Mouse (Mus musculus) ES-E14 (cell line): Measurements from ENCODE around the gene Hist1h2bj. TPM values are rescaled to one million over a fixed set of nuclear protein-coding genes. Genes with fewer than 3 reads are reported as not detected.

ENCODE experiments used
- DNase-seq: peaks from one replicate; pipeline ENCODE4 v3.0.0-alpha.2; 2013; ENCODE audit warnings: low read depth, low spot score
- H3K27ac ChIP-seq: 2 replicates; pipeline ENCODE4 v1.5.1; 2012; ENCODE audit warnings: low read depth, mild to moderate bottlenecking, low read length, moderate library complexity, mixed read lengths; ENCODE audit not compliant: poor library complexity, insufficient read depth, severe bottlenecking
- H3K36me3 ChIP-seq: 2 replicates; pipeline ENCODE4 v1.6.1; 2012; ENCODE audit warnings: mild to moderate bottlenecking, low read length, moderate library complexity, mixed read lengths; ENCODE audit not compliant: control insufficient read depth, poor library complexity, insufficient read depth, severe bottlenecking
- H3K4me1 ChIP-seq, 2 experiments: fragments of 150-350 bp in 1 of 2; sonication (generic) in 1 of 2; 2 replicates each; pipeline ENCODE4 v1.6.1; 2012; ENCODE audit warnings: low read length in 2 of 2, mild to moderate bottlenecking in 1 of 2, mixed read lengths in 1 of 2; ENCODE audit not compliant: control insufficient read depth in 2 of 2, insufficient read depth in 2 of 2, poor library complexity in 1 of 2
- H3K4me3 ChIP-seq, 2 experiments: fragments of 150-350 bp in 1 of 2; sonication (generic) in 1 of 2; 2 replicates each; pipeline ENCODE4 v1.5.1; 2012; ENCODE audit warnings: low read length in 2 of 2, low read depth in 1 of 2, mild to moderate bottlenecking in 1 of 2, mixed read lengths in 1 of 2; ENCODE audit not compliant: insufficient read depth in 1 of 2, poor library complexity in 1 of 2, severe bottlenecking in 1 of 2
- H3K9ac ChIP-seq: 2 replicates; pipeline ENCODE4 v1.6.1; 2012; ENCODE audit warnings: low read depth, mild to moderate bottlenecking, low read length, mixed read lengths; ENCODE audit not compliant: poor library complexity, insufficient read depth, severe bottlenecking
- H3K9me3 ChIP-seq: fragments of 150-350 bp; sonication (generic); 2 replicates; pipeline ENCODE4 v1.6.1; 2012; ENCODE audit warnings: low read depth, mild to moderate bottlenecking, low read length; ENCODE audit not compliant: control insufficient read depth, insufficient read depth
- CHD2 ChIP-seq: IDR thresholded peaks from 2 replicates; pipeline ENCODE4 v1.6.1; 2014; ENCODE audit warnings: mild to moderate bottlenecking, low read depth, low read length, inconsistent platforms
- HCFC1 ChIP-seq: IDR thresholded peaks from 2 replicates; pipeline ENCODE4 v1.6.1; 2012; ENCODE audit warnings: low read length, inconsistent platforms, borderline replicate concordance; ENCODE audit not compliant: insufficient read depth
- MAFK ChIP-seq: IDR thresholded peaks from 2 replicates; pipeline ENCODE4 v1.6.1; 2014; ENCODE audit warnings: mild to moderate bottlenecking, low read depth, low read length, inconsistent platforms; ENCODE audit not compliant: insufficient read depth
- ZC3H11A ChIP-seq: IDR thresholded peaks from 2 replicates; pipeline ENCODE4 v1.6.1; 2012; ENCODE audit warnings: low read depth, mild to moderate bottlenecking, inconsistent platforms, low read length, borderline replicate concordance
- ZNF384 ChIP-seq: IDR thresholded peaks from 2 replicates; pipeline ENCODE4 v1.6.1; 2012; ENCODE audit warnings: low read depth, low read length, inconsistent platforms
- in situ Hi-C, 2 experiments: fragments of 600-800 bp; cut with MboI; formaldehyde crosslinking; loops; one replicate each; pipeline ENCODE4 v1.15.1; 2025; ENCODE audit warnings: low sequenced_read_pairs in 2 of 2, inconsistent platforms in 1 of 2; ENCODE audit not compliant: unreplicated experiment in 2 of 2
- total RNA-seq: library from RNA; depleted of rRNA; stranded (reverse); fragments of 300-350 nt; gene quantifications from 2 replicates; pipeline ENCODE4 v1.2.3, GENCODE M21; 2012

The Hist1h2bj gene
- total RNA-seq, 1 experiment: 1,735 TPM

GRCm38 (mm10) chr13:22006334-22007120 lies 36.5 kb upstream of the Hist1h2bj start:
- H3K4me1 ChIP-seq: no peaks in the 10 kb centered on the region
- peak overlapping the region; percentile 69 to 74 for H3K4me3 ChIP-seq
- H3K9me3 ChIP-seq: no peaks in the 10 kb centered on the region
- no peak for TF ChIP-seq CHD2
- no peak for TF ChIP-seq HCFC1
- TF ChIP-seq ZNF384: no peak
- no peak for TF ChIP-seq ZC3H11A
- no peak for TF ChIP-seq MAFK
- in situ Hi-C loops: loop anchor here in 1 of 2 experiments (5.0 to 25.0 kb wide), 2 partner anchors 34 to 744 kb away; no protein-coding TSS in a partner anchor
- no peak for DNase-seq
- peak overlapping the region; percentile 48 for H3K9ac ChIP-seq
- H3K27ac ChIP-seq: no peak overlapping the region
- H3K36me3 ChIP-seq: no peaks in the 10 kb centered on the region

GRCm38 (mm10) chr13:22007121-22007510 lies 35.9 kb upstream of the Hist1h2bj start:
- H3K4me3 ChIP-seq: peak overlapping the region; percentile 69 to 74
- in situ Hi-C loops: loop anchor here in 1 of 2 experiments (5.0 to 25.0 kb wide), 2 partner anchors 35 to 745 kb away; no protein-coding TSS in a partner anchor
- TF ChIP-seq HCFC1 (no peak), CHD2 (no peak), ZNF384 (no peak), MAFK (no peak), ZC3H11A (no peak)
- H3K36me3 ChIP-seq: no peaks in the 10 kb centered on the region
- peak overlapping the region; percentile 48; the same call in 1 of the 2 replicates for H3K9ac ChIP-seq
- no peak overlapping the region for H3K27ac ChIP-seq
- no peaks in the 10 kb centered on the region for H3K9me3 ChIP-seq
- no peaks in the 10 kb centered on the region for H3K4me1 ChIP-seq
- DNase-seq: no peak

- Histone ChIP-seq H3K9ac (no peak overlapping the region), H3K4me3 (no peak overlapping the region), H3K27ac (no peak overlapping the region), H3K9me3 (no peaks in the 10 kb centered on the region), H3K36me3 (no peaks in the 10 kb centered on the region), H3K4me1 (no peaks in the 10 kb centered on the region)
- no peak for DNase-seq
- in situ Hi-C loops: loop anchor here in 1 of 2 experiments (5.0 to 25.0 kb wide), 2 partner anchors 36 to 746 kb away; no protein-coding TSS in a partner anchor
- no peak for TF ChIP-seq MAFK
Measured at GRCm38 (mm10) chr13:22007872-22008271, 35.1 kb upstream of the Hist1h2bj start.

- H3K9me3 ChIP-seq: no peaks in the 10 kb centered on the region
- no peak overlapping the region for H3K4me3 ChIP-seq
- no peak overlapping the region for H3K27ac ChIP-seq
- no peak for TF ChIP-seq MAFK
- no peak for TF ChIP-seq CHD2
- no peak for TF ChIP-seq ZNF384
- no peak for TF ChIP-seq ZC3H11A
- no peak for TF ChIP-seq HCFC1
- in situ Hi-C loops: loop anchor here in 1 of 2 experiments (5.0 to 25.0 kb wide), 2 partner anchors 36 to 746 kb away; no protein-coding TSS in a partner anchor
- DNase-seq: no peak
- no peak overlapping the region for H3K9ac ChIP-seq
- H3K4me1 ChIP-seq: no peaks in the 10 kb centered on the region
- no peaks in the 10 kb centered on the region for H3K36me3 ChIP-seq
Measured at GRCm38 (mm10) chr13:22008707-22009106, 34.3 kb upstream of the Hist1h2bj start.
